Mouse (Mus musculus) B cell, adult 2 months (primary cell): ENCODE measurements around the gene Olfr811.

Experiments used
- DNase-seq, 2 experiments: peaks; one replicate each; pipeline ENCODE4 v3.0.0; 2022

Olfr811 gene

GRCm38 (mm10) chr10:129804296-129804695, at the start of gene Olfr811:
Gene Olfr811, minus strand, starts transcription at chr10:129804396.
- DNase-seq: no peak

GRCm38 (mm10) chr10:129847343-129847742, 43.1 kb upstream of the Olfr811 start:
- DNase-seq: no peak

GRCm38 (mm10) chr10:129845994-129846393, 41.8 kb upstream of the Olfr811 start, which contains the start of gene Olfr812:
Gene Olfr812, minus strand, starts transcription at chr10:129846094.
- DNase-seq: no peak

DNA sequence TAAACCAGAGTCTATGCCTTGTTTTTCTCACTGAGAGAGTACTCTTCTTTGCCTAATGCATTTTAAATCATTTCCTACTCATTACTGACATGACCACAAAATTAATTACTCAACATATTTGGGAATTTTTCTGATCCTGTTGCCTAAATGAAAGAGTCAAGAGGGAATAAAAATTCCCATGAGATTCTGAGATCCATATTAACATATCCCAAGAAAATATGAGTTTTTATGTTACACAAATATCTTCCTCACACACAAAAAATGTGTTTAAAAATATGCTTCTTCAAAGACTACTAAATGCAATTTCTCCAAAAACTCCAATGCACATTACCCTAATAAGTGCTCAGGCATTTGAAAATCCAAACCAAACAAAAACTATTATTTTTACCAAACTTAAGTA, 9.4 kb downstream of the Olfr811 start, which contains the start of gene Olfr810:
Gene Olfr810 (minus strand): TSS at position 101 of the 400 bp plus-strand sequence.
- DNase-seq: no peak

DNA sequence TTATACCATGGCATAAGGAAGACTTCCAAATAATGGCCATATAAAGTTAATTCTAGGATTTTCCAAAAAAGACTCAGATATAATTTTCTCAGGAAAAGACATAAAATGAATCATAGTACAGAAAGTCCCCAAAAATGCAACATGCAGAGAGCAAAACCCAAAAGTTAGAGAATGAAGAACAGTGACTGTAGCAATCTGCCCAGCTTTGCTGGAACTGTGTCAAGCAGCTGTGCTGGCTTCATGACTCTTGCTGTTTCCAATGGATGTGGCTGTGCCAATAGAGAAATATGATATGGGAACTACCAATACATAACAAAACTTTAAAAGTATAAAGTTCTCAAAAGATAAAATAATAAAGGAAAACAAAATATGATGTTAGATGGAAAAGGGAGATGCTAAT, 26.1 kb downstream of the Olfr811 start:
- no peak for DNase-seq

DNA sequence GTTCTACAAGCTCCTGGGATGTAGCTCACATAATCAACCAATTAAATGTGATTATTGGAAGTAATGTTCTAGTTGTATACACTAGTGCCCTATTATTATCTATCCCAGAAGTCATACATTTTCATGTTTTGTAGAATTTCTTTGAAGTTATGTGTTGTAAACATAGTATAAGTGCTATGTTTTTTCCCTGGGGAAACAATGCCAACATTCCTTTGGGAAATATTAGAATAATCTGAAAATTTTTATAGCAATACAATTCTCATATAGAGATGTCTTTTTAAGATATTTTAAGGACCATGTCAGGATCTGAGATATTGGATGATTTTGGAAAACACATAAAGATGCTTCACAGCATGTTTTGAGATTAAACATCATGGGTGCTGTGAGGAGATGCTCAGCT, 29.9 kb downstream of the Olfr811 start, which contains the start of gene Olfr809:
Gene Olfr809 (plus strand): TSS at position 301 of the 400 bp plus-strand sequence.
- no peak for DNase-seq

DNA sequence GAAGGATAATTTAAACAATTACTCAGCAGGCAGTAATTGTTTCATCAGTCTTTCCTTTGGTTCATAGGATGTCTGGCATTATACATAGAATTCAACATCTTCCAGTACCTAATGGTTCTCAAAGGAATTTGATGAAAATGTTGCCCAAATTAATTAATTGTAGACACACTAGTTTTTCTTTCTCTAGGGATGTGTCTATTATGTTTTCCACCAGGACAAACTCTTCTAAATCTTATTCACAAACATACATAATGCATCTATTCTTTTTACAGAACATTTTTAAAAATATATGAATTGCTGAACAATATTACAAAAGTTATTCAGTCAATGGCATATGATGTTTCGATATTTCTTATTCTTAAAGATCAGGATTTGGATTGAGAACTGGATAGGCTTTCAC, 39.0 kb downstream of the Olfr811 start, which contains the start of gene Olfr808:
Gene Olfr808 (plus strand): TSS at position 301 of the 400 bp plus-strand sequence.
- DNase-seq: no peak

GRCm38 (mm10) chr10:129757693-129758092, 46.5 kb downstream of the Olfr811 start, which contains the start of gene Olfr807:
Gene Olfr807, minus strand, starts transcription at chr10:129757793.
- DNase-seq: no peak
